Mouse (Mus musculus) hindbrain, embryonic 12.5 days (tissue): ENCODE results near the gene Setd5. TPM values are rescaled to one million over a fixed set of nuclear protein-coding genes. Genes with fewer than 3 reads are reported as not detected.

Experiments used
- ATAC-seq: fragments of 200-750 bp; cut with Nextera tagmentation; 2 replicates; pipeline ENCODE4 v1.8.0; 2017; ENCODE audit warnings: moderate TSS enrichment; ENCODE audit not compliant: low FRiP score
- H3K27ac ChIP-seq: fragments of 300-500 bp; sonication (generic); 2 replicates; pipeline ENCODE4 v1.5.1; 2016; ENCODE audit warnings: mild to moderate bottlenecking
- H3K27me3 ChIP-seq: fragments of 300-500 bp; sonication (generic); 2 replicates; pipeline ENCODE4 v1.6.1; 2016; ENCODE audit warnings: mild to moderate bottlenecking
- H3K36me3 ChIP-seq: fragments of 300-500 bp; sonication (generic); 2 replicates; pipeline ENCODE4 v1.6.1; 2016; ENCODE audit warnings: mild to moderate bottlenecking
- H3K4me1 ChIP-seq: fragments of 300-500 bp; sonication (generic); 2 replicates; pipeline ENCODE4 v1.6.1; 2016
- H3K4me2 ChIP-seq: fragments of 300-500 bp; sonication (generic); replicated peaks from 2 replicates; pipeline ENCODE4 v1.6.1; 2016; ENCODE audit warnings: mild to moderate bottlenecking
- H3K4me3 ChIP-seq: fragments of 300-500 bp; sonication (generic); 2 replicates; pipeline ENCODE4 v1.5.1; 2016; ENCODE audit warnings: mild to moderate bottlenecking
- H3K9ac ChIP-seq: fragments of 300-500 bp; sonication (generic); 2 replicates; pipeline ENCODE4 v1.6.1; 2016; ENCODE audit warnings: mild to moderate bottlenecking, moderate library complexity
- H3K9me3 ChIP-seq: fragments of 300-500 bp; sonication (generic); replicated peaks from 2 replicates; pipeline ENCODE4 v1.6.1; 2016; ENCODE audit warnings: mild to moderate bottlenecking
- WGBS: fragments of 180-500 bp; shearing (Covaris S2); methylation state at CpG from one replicate; pipeline ENCODE4 v1.1.7; 2016; 5-methylcytosine and 5-hydroxymethylcytosine counted together
- polyA plus RNA-seq: library from polyadenylated mRNA; unstranded; fragments of >200 nt; fragmentation: Nextera tagmentation; extraction: Ambion mirVana; gene quantifications from 2 replicates; pipeline ENCODE4 v1.2.1, GENCODE M21; 2016

Setd5 gene
- polyA plus RNA-seq, 1 experiment from 2014 or later: 67.1 TPM

DNA sequence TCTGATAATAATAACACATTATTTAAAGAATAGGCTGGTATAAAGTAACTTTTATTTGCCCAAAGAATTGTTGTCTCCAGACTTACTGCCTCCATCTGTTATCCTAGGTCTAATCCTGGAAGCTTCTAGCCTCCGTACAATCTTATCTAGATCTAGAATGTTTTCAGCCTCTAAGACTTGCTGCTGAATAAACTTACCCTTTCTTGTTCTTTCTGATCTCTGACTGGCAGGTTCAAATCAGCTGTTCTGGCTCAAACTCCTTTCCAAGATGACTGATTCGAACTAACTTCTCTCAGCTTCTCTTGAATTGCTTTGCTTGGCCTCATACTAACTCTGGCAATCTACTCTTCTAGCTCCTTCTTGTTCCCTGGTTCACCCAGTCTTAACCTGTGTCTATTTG, 36.8 kb upstream of the Setd5 start:
- H3K36me3 ChIP-seq: no peaks in the 10 kb centered on the region
- no peak for ATAC-seq
- 87% methylated on average over 2 of the region's 2 CpGs for WGBS

DNA sequence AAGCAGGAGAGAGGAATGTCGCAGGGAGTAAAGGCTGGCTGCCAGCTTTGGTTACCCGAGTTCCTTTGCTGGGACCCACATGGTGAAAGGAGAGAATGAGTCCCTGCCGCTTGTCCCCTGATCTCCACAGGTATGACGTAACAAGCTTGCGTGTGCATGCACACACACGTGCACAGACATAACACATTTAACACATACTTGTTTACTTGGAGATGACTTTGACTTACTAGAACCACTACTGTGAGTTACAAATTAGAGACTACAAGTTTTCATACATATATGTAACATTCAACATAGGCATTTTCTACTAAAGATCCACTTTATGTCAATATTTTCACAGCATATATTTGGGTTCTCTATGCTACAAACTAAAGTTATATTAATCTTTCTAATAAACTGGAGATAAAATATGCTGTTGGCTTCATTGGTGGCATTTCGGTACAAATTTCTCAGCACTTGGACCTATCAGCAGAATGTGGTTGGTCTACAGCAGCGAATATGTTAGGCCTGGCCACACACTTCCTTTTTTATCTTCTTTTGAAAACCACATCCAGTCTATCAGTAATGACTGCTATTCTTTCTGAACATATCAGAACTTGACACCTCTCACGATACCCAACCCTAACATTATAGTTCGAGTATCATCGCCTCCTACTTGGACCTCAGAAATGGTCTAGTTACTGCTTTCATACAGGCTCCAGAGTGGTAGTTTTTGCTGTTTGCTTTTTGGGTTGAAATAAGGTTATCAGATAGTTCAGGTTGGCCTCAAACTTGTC, 35.8 kb upstream of the Setd5 start:
- Histone ChIP-seq H3K9me3 (no peaks in the 10 kb centered on the region), H3K27ac (no peak overlapping the region), H3K4me3 (no peak overlapping the region), H3K27me3 (no peaks in the 10 kb centered on the region), H3K9ac (no peak overlapping the region), H3K36me3 (no peaks in the 10 kb centered on the region), H3K4me2 (no peak overlapping the region), H3K4me1 (peaks cover 16% of the 10 kb centered on the region)
- 83% methylated on average over 11 of the region's 11 CpGs for WGBS
- ATAC-seq: no peak

More for the DNA sequence above, 36.8 kb upstream of the Setd5 start:
- Histone ChIP-seq H3K9me3 (no peaks in the 10 kb centered on the region), H3K27ac (no peak overlapping the region), H3K27me3 (no peaks in the 10 kb centered on the region), H3K4me3 (no peak overlapping the region), H3K4me1 (peaks cover 14% of the 10 kb centered on the region), H3K9ac (no peak overlapping the region), H3K4me2 (no peak overlapping the region)

DNA sequence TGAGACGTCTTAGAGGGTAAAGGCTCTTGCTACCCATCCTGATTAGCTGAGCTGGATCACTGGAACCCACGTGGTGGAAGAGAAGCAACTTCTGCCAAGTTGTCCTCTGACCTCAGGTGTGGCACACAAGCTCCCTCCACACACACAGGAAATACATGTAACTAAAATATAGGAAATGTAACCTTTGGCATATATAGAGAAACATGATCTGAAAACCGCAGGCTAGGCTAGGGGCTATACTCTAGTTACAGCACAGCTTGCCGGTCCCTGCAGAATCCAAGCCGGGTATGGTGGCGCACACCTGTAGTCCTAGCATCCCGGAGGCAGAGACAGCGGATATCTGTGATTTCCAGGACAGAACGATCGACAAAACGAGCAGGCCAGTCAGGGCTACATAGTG, 31.6 kb upstream of the Setd5 start:
- H3K9ac ChIP-seq: peak overlapping the region; percentile 85
- no peaks in the 10 kb centered on the region for H3K9me3 ChIP-seq
- H3K4me1 ChIP-seq: peaks cover 17% of the 10 kb centered on the region
- H3K4me3 ChIP-seq: peak overlapping the region; percentile 69
- ATAC-seq: peak; percentile 65
- no peaks in the 10 kb centered on the region for H3K27me3 ChIP-seq
- WGBS: under 1% methylated on average over 11 of the region's 11 CpGs
- peak overlapping the region; percentile 89 for H3K27ac ChIP-seq
- peak overlapping the region; percentile 96 for H3K4me2 ChIP-seq
- H3K36me3 ChIP-seq: peaks cover 10% of the 10 kb centered on the region; the same call in 1 of the 2 replicates

DNA sequence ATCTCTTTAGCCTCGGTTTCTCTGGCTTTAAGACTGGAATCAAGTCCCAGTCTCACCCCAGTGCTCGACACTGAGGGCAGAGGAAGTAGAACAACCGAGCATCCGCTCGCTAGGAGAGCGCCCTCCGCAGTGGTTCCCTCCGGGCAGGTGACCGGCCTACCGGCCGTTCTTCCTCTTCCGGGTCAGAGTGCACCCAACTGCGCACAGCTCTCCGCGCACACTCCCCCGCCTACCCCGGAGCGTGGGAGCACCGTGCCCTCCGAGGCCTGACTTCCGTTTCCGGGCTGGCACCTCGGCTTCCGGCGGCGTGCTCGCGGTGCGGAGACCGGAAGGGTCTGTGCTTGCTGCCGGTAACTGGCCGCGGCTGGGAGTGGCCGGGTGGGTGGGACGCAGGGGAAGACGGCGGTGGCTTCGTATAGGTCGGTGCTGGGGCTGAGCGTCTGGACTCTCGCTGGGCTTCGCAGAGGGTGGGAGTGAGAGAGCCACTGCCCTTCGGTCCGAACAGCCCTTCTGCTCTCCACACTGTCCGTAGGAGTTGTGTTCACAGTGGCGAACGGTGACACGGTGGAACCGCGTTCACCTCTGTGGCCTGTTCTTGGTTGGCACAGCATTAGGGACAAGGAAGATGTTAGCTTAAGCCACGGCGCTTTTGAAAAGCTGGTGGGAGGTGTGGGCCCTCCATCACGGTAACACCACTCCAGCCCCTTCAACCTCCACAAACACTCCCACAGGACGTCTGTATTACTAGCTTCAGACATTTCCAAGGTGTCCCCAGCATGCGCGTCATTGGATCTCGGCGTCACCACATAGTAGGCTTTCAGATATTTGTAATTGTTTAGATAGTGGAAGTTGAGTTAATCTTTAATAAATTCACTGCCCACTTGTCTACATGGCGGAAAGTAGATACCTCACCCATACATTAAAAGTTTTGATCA, 30.9 kb upstream of the Setd5 start, which contains the start of gene Thumpd3:
Gene Thumpd3 (plus strand): TSS at position 185 of the 935 bp plus-strand sequence.
- no peaks in the 10 kb centered on the region for H3K27me3 ChIP-seq
- peak; percentile 100 for ATAC-seq
- peaks cover 15% of the 10 kb centered on the region for H3K36me3 ChIP-seq
- peak within 1 kb of the TSS; percentile 85 for H3K9ac ChIP-seq
- under 1% methylated on average over 59 of the region's 59 CpGs for WGBS
- H3K4me1 ChIP-seq: peaks cover 17% of the 10 kb centered on the region
- no peaks in the 10 kb centered on the region for H3K9me3 ChIP-seq
- peak within 1 kb of the TSS; percentile 69 for H3K4me3 ChIP-seq
- H3K4me2 ChIP-seq: peak within 1 kb of the TSS; percentile 96
- H3K27ac ChIP-seq: peak within 1 kb of the TSS; percentile 89

DNA sequence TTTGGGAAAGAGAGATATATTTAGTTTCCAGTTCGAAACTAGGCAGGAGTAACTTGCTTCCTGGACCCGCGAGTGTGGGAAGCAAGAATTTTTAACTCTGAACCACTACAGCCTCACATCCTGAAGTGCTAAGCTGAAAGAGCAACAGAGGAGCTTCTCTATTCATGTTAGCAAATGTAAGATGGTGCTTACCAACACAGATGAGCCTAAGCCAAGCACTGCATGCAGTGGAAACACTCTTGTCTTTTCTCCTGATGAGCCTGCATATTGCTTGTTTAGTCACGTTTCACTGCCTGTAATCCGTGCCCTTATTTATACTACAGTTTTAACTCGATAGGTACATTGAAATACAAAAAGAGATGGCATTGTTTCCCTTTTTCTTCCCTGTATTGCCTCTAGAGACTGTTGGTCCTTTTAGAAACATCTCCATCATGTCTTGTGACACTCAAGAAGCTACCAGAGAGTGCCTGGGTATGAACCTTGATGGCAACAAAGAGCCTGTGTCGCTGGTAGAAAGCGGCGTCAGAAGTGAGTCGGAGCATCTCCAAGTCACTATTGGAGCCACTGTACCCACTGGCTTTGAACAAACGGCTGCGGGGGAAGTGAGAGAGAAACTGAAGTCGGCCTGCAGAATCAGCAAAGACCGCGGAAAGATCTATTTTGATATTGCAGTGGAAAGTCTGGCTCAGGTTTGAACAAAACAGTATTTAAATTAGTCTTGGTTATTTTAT, 30.0 kb upstream of the Setd5 start:
- WGBS: 68% methylated on average over 15 of the region's 15 CpGs
- Histone ChIP-seq H3K4me3 (peak overlapping the region; percentile 69), H3K9ac (peak overlapping the region; percentile 85)

DNA sequence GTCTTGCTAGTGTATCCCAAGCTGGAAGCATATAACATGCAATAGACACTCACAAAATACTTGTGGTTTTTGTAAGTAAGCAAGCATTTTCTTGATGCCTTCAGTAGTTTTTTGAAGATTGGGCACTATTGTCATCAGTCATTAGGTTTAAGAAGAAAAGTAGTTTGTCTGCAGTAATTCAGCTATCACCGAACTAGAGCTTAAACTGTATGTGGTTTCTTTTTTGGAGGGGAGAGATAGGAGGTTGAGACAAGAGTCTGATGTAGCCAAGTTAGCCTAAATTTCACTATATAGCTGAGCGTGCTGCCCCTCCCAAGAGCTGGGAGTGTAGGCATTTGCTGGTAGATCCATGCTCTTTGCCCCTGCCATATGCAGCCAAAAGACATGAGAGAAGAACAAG, 28.8 kb upstream of the Setd5 start:
- Histone ChIP-seq H3K9ac (no peak overlapping the region), H3K27me3 (no peaks in the 10 kb centered on the region), H3K9me3 (no peaks in the 10 kb centered on the region), H3K27ac (no peak overlapping the region), H3K4me3 (no peak overlapping the region), H3K4me2 (no peak overlapping the region), H3K36me3 (peaks cover 23% of the 10 kb centered on the region), H3K4me1 (peaks cover 17% of the 10 kb centered on the region)
- no peak for ATAC-seq
- WGBS: 93% methylated on average over 2 of the region's 2 CpGs

More for the DNA sequence above, 30.0 kb upstream of the Setd5 start:
- Histone ChIP-seq H3K4me2 (peak overlapping the region; percentile 96), H3K4me1 (peaks cover 17% of the 10 kb centered on the region), H3K27me3 (no peaks in the 10 kb centered on the region), H3K27ac (no peak overlapping the region), H3K9me3 (no peaks in the 10 kb centered on the region), H3K36me3 (peaks cover 21% of the 10 kb centered on the region)
- no peak for ATAC-seq

DNA sequence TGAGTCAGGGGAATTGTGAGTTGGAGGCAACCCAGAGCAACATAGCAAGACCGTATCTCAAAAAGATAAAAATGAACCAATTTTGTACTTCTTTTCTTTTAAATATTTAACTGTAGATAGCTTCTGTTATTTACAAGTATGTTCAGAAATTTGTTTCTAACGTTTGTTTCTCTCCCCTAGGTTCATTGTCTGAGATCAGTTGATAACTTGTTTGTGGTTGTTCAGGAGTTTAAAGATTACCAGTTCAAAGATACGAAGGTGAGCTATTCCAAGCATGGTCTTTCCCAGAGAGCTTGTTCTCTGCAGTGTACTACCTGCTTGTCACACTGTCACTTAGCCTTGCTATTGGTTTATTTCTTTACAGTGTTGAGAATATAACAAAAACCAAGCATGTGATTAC, 28.0 kb upstream of the Setd5 start:
- H3K27me3 ChIP-seq: no peaks in the 10 kb centered on the region
- H3K9me3 ChIP-seq: no peaks in the 10 kb centered on the region
- H3K9ac ChIP-seq: no peak overlapping the region
- peaks cover 31% of the 10 kb centered on the region for H3K36me3 ChIP-seq
- 96% methylated on average over 3 of the region's 3 CpGs for WGBS
- no peak for ATAC-seq
- H3K4me3 ChIP-seq: no peak overlapping the region
- no peak overlapping the region for H3K4me2 ChIP-seq
- no peak overlapping the region for H3K27ac ChIP-seq
- H3K4me1 ChIP-seq: peaks cover 17% of the 10 kb centered on the region

DNA sequence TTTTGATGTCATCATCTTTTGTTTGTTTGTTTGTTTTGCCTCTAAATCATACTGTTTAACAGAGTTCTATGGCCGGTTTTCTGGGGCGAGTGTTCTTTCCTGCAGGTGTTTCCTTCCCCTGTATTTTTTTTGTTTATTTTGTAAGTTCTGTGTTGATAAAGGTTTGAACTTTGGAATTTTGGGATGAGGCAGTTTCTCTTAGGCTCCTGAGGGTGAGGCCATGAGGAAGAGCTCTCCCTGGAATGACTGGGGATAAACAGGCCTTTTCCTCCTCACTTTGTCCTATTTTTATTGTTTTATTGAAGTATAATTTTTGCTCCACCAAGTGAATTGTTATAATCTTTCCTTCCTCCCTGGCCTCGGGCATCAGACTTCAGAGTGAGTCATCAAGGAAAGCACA, 24.2 kb upstream of the Setd5 start:
- no peak overlapping the region for H3K4me3 ChIP-seq
- H3K36me3 ChIP-seq: peaks cover 59% of the 10 kb centered on the region
- ATAC-seq: no peak
- no peak overlapping the region for H3K9ac ChIP-seq
- no peak overlapping the region for H3K4me2 ChIP-seq
- WGBS: 90% methylated on average over 3 of the region's 3 CpGs
- no peaks in the 10 kb centered on the region for H3K4me1 ChIP-seq
- H3K27me3 ChIP-seq: no peaks in the 10 kb centered on the region
- H3K9me3 ChIP-seq: no peaks in the 10 kb centered on the region
- H3K27ac ChIP-seq: no peak overlapping the region

DNA sequence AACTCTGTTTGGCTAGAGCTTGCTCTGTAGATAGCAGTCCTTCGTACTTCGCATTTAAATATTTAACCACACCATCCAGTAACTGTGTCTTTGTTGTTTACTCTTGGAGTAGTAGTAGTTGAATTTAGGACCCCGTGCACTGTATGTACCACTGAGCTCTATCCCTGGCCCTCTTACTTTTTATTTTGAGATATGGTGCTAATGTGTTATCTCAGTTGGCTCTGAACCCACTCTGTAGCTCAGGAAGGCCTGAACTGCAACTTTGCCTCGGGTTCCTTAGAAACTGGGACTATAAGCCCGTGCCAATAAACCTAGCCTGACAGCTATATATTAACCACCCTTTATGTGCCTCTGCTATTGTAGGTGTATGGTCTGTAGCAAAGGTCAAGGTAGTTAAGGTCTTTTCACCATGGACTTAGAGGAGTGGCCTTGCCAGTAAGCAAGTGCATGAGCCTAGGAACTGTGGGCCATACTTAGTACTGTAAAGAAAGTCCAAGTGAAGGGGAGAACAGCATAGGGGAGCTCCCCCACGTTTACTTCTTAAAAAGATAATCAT, 22.5 kb upstream of the Setd5 start:
- ATAC-seq: no peak
- no peaks in the 10 kb centered on the region for H3K9me3 ChIP-seq
- H3K9ac ChIP-seq: no peak overlapping the region
- 93% methylated on average over 6 of the region's 6 CpGs for WGBS
- H3K4me2 ChIP-seq: no peak overlapping the region
- H3K36me3 ChIP-seq: peaks cover 67% of the 10 kb centered on the region
- H3K27ac ChIP-seq: no peak overlapping the region
- H3K27me3 ChIP-seq: no peaks in the 10 kb centered on the region
- no peak overlapping the region for H3K4me3 ChIP-seq
- no peaks in the 10 kb centered on the region for H3K4me1 ChIP-seq

DNA sequence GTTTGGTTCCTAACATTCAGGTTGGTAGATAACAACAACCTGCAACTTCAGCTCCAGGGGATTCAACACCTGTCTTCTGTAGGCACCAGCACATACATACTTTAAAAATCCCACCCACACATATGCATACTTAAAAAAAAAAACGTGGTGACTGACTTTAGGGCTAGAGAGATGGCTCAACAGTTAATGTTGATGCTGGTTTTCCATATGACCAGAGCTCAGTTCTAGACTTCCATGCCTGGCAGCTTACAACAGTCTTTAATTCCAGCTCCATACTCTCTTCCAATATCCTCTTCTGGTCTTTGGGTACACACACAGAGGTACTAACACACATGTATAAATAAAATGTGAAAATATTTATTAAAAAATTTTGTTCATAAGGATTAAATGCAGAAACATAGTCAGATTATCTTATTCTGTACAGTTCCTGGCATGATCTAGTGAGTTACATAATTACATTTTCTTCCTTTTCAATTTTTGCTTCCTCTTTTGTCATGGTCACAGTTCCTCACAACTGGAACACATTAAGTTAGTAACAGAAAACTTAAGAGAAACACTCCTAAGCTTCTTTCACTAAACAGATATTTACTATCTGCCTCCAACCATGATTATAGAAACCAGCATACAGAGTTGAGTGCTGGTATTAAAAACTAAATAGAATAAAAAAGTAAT, 16.1 kb upstream of the Setd5 start:
- Histone ChIP-seq H3K27me3 (no peaks in the 10 kb centered on the region), H3K4me2 (no peak overlapping the region), H3K36me3 (peaks cover 79% of the 10 kb centered on the region), H3K4me1 (no peaks in the 10 kb centered on the region), H3K27ac (no peak overlapping the region), H3K9ac (no peak overlapping the region), H3K4me3 (no peak overlapping the region), H3K9me3 (no peaks in the 10 kb centered on the region)
- WGBS: 77% methylated on average over 1 of the region's 1 CpGs
- ATAC-seq: no peak

DNA sequence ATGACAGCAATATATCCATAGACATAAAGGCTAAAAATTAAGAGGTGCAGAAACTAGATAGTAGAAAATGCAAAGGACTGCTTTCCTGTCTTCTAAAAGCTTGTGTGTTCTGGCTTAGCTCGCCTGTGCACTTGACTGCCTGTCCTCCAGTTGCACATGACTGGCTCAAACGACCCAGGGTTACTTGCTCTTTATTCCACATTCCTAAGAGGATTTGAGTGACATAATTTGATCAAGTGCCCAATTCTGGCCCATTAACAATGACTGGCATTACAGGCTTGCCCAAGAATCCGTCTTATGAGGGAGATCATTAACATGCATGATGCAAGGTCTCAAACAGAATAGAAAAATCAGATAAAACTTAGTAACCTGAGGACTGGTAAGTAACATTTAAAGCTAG, 14.9 kb upstream of the Setd5 start:
- Histone ChIP-seq H3K36me3 (peaks cover 82% of the 10 kb centered on the region), H3K9ac (no peak overlapping the region), H3K27ac (no peak overlapping the region), H3K27me3 (no peaks in the 10 kb centered on the region), H3K4me3 (no peak overlapping the region), H3K9me3 (no peaks in the 10 kb centered on the region), H3K4me2 (no peak overlapping the region), H3K4me1 (no peaks in the 10 kb centered on the region)
- 75% methylated on average over 3 of the region's 3 CpGs for WGBS
- no peak for ATAC-seq
